Mouse (Mus musculus): ENCODE measurements at regions not wholly inside any gene's neighbourhood (a gene's known extent, or its start where the extent isn't known, plus 50 kb on each side); places are given as distances from the start of the nearest gene placed in this dataset.

- TF ChIP-seq CTCF (IDR thresholded peaks at IDR 0.05; ENCODE audit: borderline replicate concordance, insufficient read depth, low read length) = no peak
- Histone ChIP-seq H3K4me1 (ENCODE audit: control insufficient read depth, insufficient read depth, low read length) (peaks cover 3% of the 10 kb centered on the region; the same call in 1 of the 2 replicates), H3K4me3 (ENCODE audit: insufficient read depth, low read length) (no peak overlapping the region), H3K27ac (ENCODE audit: insufficient read depth, low read length) (no peak overlapping the region)
Measured at GRCm38 (mm10) chr12:35667218-35667617, 132.4 kb upstream of the Ahr start.

GRCm38 (mm10) chr12:35666062-35666461 lies 131.2 kb upstream of the Ahr start:
- TF ChIP-seq POLR2A (IDR thresholded peaks at IDR 0.05; ENCODE audit: low read depth, low read length) (no peak), CTCF (IDR thresholded peaks at IDR 0.05; ENCODE audit: borderline replicate concordance, insufficient read depth, low read length) (no peak)
- no peak overlapping the region for H3K27ac ChIP-seq (ENCODE audit: insufficient read depth, low read length)
- no peaks in the 10 kb centered on the region for H3K4me1 ChIP-seq (ENCODE audit: control insufficient read depth, insufficient read depth, low read length)
- no peak overlapping the region for H3K4me3 ChIP-seq (ENCODE audit: insufficient read depth, low read length)

DNA sequence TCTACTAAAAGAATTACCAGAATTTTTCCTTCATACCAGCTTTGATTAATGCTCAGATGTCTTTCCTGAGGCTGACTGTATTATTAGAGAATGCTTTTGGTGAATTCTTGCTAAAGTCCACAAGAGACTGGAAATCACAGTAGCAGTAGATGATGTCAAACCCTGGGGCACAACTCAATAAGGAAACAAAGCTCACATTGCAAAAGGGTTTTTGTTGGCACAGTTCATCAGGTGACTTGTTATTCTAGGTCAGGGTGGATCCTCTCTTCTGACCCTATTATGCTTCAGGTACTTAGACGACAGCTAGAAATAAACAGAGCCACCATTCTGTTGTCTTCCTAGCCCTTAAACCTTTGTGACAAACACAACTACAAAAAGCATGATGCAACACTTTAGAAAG lies 128.2 kb upstream of the Ahr start:
- no peak for TF ChIP-seq POLR2A (IDR thresholded peaks at IDR 0.05; ENCODE audit: low read depth, low read length)
- TF ChIP-seq CTCF (IDR thresholded peaks at IDR 0.05; ENCODE audit: borderline replicate concordance, insufficient read depth, low read length) = no peak

GRCm38 (mm10) chr12:35656563-35656962 lies 121.7 kb upstream of the Ahr start:
- no peak overlapping the region for H3K27ac ChIP-seq (ENCODE audit: insufficient read depth, low read length)
- no peak overlapping the region for H3K4me3 ChIP-seq (ENCODE audit: insufficient read depth, low read length)
- no peak for TF ChIP-seq CTCF (IDR thresholded peaks at IDR 0.05; ENCODE audit: borderline replicate concordance, insufficient read depth, low read length)
- no peak for TF ChIP-seq POLR2A (IDR thresholded peaks at IDR 0.05; ENCODE audit: low read depth, low read length)
- H3K4me1 ChIP-seq (ENCODE audit: control insufficient read depth, insufficient read depth, low read length) = peaks cover 8% of the 10 kb centered on the region; the same call in 1 of the 2 replicates

More for the DNA sequence above, 128.2 kb upstream of the Ahr start:
- Histone ChIP-seq H3K4me3 (ENCODE audit: insufficient read depth, low read length) (no peak overlapping the region), H3K4me1 (ENCODE audit: control insufficient read depth, insufficient read depth, low read length) (no peaks in the 10 kb centered on the region), H3K27ac (ENCODE audit: insufficient read depth, low read length) (no peak overlapping the region)

GRCm38 (mm10) chr12:35649772-35650171 lies 114.9 kb upstream of the Ahr start:
- Histone ChIP-seq H3K4me1 (ENCODE audit: control insufficient read depth, insufficient read depth, low read length) (no peaks in the 10 kb centered on the region), H3K27ac (ENCODE audit: insufficient read depth, low read length) (no peak overlapping the region), H3K4me3 (ENCODE audit: insufficient read depth, low read length) (no peak overlapping the region)
- TF ChIP-seq CTCF (IDR thresholded peaks at IDR 0.05; ENCODE audit: borderline replicate concordance, insufficient read depth, low read length) (no peak), POLR2A (IDR thresholded peaks at IDR 0.05; ENCODE audit: low read depth, low read length) (no peak)

DNA sequence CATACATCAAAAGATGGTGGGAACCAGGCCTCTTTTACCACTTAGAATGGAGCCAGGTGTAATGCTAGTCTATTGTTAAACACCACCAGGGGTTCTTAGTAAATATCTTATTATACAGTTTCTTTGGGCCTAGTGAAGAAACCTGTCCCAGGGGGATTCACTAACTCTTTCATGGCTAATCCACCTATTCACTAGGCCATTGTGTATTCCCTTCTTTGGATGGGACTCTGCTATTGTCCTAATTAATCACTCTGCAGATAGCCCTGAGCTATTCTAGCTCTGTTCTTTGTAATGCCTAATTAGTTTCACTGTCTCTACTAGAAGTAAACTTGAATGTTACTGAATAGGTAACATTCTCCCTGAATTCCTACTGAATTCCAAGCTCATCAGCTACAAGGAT lies 107.6 kb upstream of the Ahr start:
- no peak overlapping the region for H3K4me3 ChIP-seq (ENCODE audit: insufficient read depth, low read length)
- H3K4me1 ChIP-seq (ENCODE audit: control insufficient read depth, insufficient read depth, low read length) = no peaks in the 10 kb centered on the region
- no peak for TF ChIP-seq CTCF (IDR thresholded peaks at IDR 0.05; ENCODE audit: borderline replicate concordance, insufficient read depth, low read length)
- TF ChIP-seq POLR2A (IDR thresholded peaks at IDR 0.05; ENCODE audit: low read depth, low read length) = no peak
- H3K27ac ChIP-seq (ENCODE audit: insufficient read depth, low read length) = no peak overlapping the region

DNA sequence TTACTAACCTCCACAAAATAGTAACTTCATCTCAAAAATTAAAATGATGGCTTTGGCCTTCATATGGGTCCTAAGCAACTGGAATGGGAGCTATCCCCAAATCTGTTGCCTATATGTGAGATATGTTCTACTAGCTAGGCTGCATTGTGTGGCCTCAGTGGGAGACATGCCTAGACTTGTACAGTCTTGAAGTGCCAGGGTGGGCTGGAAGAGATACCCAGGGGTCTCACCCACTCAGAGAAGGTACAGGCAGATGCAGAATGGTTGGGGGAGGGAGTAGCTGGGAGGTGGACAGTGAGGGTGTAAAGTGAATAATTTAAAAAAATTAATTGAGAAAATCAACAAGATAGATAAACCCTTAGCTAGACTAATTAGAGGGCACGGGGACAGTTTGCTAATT lies 106.9 kb upstream of the Ahr start:
- no peak overlapping the region for H3K27ac ChIP-seq (ENCODE audit: insufficient read depth, low read length)
- no peak for TF ChIP-seq POLR2A (IDR thresholded peaks at IDR 0.05; ENCODE audit: low read depth, low read length)
- TF ChIP-seq CTCF (IDR thresholded peaks at IDR 0.05; ENCODE audit: borderline replicate concordance, insufficient read depth, low read length) = no peak
- no peaks in the 10 kb centered on the region for H3K4me1 ChIP-seq (ENCODE audit: control insufficient read depth, insufficient read depth, low read length)
- no peak overlapping the region for H3K4me3 ChIP-seq (ENCODE audit: insufficient read depth, low read length)

- TF ChIP-seq CTCF (IDR thresholded peaks at IDR 0.05; ENCODE audit: borderline replicate concordance, insufficient read depth, low read length) = no peak
- TF ChIP-seq POLR2A (IDR thresholded peaks at IDR 0.05; ENCODE audit: low read depth, low read length) = no peak
- Histone ChIP-seq H3K4me3 (ENCODE audit: insufficient read depth, low read length) (no peak overlapping the region), H3K27ac (ENCODE audit: insufficient read depth, low read length) (no peak overlapping the region), H3K4me1 (ENCODE audit: control insufficient read depth, insufficient read depth, low read length) (no peaks in the 10 kb centered on the region)
Measured at GRCm38 (mm10) chr12:35640911-35641345, 106.1 kb upstream of the Ahr start.

GRCm38 (mm10) chr12:35623484-35623883 lies 88.6 kb upstream of the Ahr start:
- Histone ChIP-seq H3K27ac (ENCODE audit: insufficient read depth, low read length) (no peak overlapping the region), H3K4me3 (ENCODE audit: insufficient read depth, low read length) (no peak overlapping the region), H3K4me1 (ENCODE audit: control insufficient read depth, insufficient read depth, low read length) (no peaks in the 10 kb centered on the region)
- TF ChIP-seq CTCF (IDR thresholded peaks at IDR 0.05; ENCODE audit: borderline replicate concordance, insufficient read depth, low read length) = no peak
- TF ChIP-seq POLR2A (IDR thresholded peaks at IDR 0.05; ENCODE audit: low read depth, low read length) = no peak

GRCm38 (mm10) chr12:35614885-35615284 lies 80.0 kb upstream of the Ahr start:
- Histone ChIP-seq H3K27ac (ENCODE audit: insufficient read depth, low read length) (no peak overlapping the region), H3K4me3 (ENCODE audit: insufficient read depth, low read length) (no peak overlapping the region), H3K4me1 (ENCODE audit: control insufficient read depth, insufficient read depth, low read length) (no peaks in the 10 kb centered on the region)
- TF ChIP-seq CTCF (IDR thresholded peaks at IDR 0.05; ENCODE audit: borderline replicate concordance, insufficient read depth, low read length) = no peak
- no peak for TF ChIP-seq POLR2A (IDR thresholded peaks at IDR 0.05; ENCODE audit: low read depth, low read length)

GRCm38 (mm10) chr12:35607652-35608051 lies 72.8 kb upstream of the Ahr start:
- 0 out of 2 replicates have a peak, but pooled peaks cover 2% of the 10 kb centered on the region for H3K4me1 ChIP-seq (ENCODE audit: control insufficient read depth, insufficient read depth, low read length)
- TF ChIP-seq CTCF (IDR thresholded peaks at IDR 0.05; ENCODE audit: borderline replicate concordance, insufficient read depth, low read length) = no peak
- TF ChIP-seq POLR2A (IDR thresholded peaks at IDR 0.05; ENCODE audit: low read depth, low read length) = no peak
- no peak overlapping the region for H3K4me3 ChIP-seq (ENCODE audit: insufficient read depth, low read length)
- no peak overlapping the region for H3K27ac ChIP-seq (ENCODE audit: insufficient read depth, low read length)

Measured in embryonic fibroblast, embryonic 13.5 days (primary cell).